Mouse (Mus musculus): ENCODE measurements around the gene Dhx34. TPM values are rescaled to one million over a fixed set of nuclear protein-coding genes. Genes with fewer than 3 reads are reported as not detected.
A peak's percentile ranks its signal among the peaks of the same experiment; 100 is the strongest.

Gene Dhx34
- polyA plus RNA-seq, 1 experiment from 2014 or later, result 11.6 TPM

DNA sequence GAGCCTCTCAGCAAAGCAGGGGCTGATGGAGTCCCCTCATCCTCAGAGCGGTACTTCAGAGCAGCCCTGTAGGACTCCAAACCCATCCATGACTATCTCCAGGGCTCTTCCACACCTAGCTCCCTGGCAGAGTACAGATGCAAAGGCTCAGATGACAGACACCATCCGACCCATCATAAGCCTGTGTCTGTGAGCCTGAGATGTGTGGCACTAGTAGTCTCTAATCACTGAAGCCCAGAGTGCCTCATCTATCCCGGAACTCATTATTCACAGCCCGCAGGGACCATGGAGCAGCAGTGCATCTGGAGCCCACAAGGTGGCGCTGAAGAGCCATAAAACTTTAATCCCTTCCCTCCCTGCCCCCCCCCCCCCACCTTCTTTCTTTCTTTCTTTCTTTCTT, 29.5 kb downstream of the Dhx34 start:
- H3K27me3 ChIP-seq (ENCODE audit: control insufficient read depth, insufficient read depth, low read length), result no peaks in the 10 kb centered on the region
- DNase-seq, result peak; percentile 91
- H3K9ac ChIP-seq (replicated peaks; ENCODE audit: low read length), result no peak overlapping the region
- no peaks in the 10 kb centered on the region for H3K4me1 ChIP-seq (ENCODE audit: control insufficient read depth, insufficient read depth, low read length)
- H3K9me3 ChIP-seq (ENCODE audit: control insufficient read depth, low read length), result no peaks in the 10 kb centered on the region
- ATAC-seq (ENCODE audit: low FRiP score, low TSS enrichment), result no peak
- H3K4me3 ChIP-seq (replicated peaks; ENCODE audit: low read depth, low read length), result no peak overlapping the region
- H3K27ac ChIP-seq (replicated peaks; ENCODE audit: low read depth, low read length), result no peak overlapping the region
- H3K36me3 ChIP-seq (ENCODE audit: control insufficient read depth, insufficient read depth, low read length), result peaks cover 16% of the 10 kb centered on the region
- H3K4me2 ChIP-seq (ENCODE audit: low read length), result no peak overlapping the region
- WGBS, result 20% methylated on average over 5 of the region's 5 CpGs

DNA sequence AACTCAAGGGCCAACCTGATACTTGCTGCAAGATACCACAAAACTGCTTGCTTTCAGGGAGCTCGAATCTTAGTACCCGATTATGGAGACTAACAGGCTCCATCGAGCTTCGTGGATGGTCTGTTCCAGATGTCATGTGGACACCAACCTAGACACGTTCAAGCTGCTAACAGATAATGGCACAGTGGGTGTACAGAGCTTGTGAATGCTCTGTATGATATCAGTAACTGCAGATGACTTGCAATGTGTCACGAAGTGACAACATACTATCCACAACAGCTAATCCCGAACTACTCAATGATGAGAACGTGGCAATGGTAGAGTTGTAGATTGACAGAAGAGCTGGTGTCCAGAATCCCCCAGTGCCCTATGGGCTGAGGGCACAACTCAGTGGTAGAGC, 34.3 kb downstream of the Dhx34 start:
- peaks cover 34% of the 10 kb centered on the region for H3K36me3 ChIP-seq (ENCODE audit: control insufficient read depth, insufficient read depth, low read length)
- no peak overlapping the region for H3K4me2 ChIP-seq (ENCODE audit: low read length)
- no peak overlapping the region for H3K27ac ChIP-seq (replicated peaks; ENCODE audit: low read depth, low read length)
- H3K27me3 ChIP-seq (ENCODE audit: control insufficient read depth, insufficient read depth, low read length), result no peaks in the 10 kb centered on the region
- H3K4me1 ChIP-seq (ENCODE audit: control insufficient read depth, insufficient read depth, low read length), result no peaks in the 10 kb centered on the region
- DNase-seq, result no peak
- WGBS, result 82% methylated on average over 8 of the region's 8 CpGs
- H3K4me3 ChIP-seq (replicated peaks; ENCODE audit: low read depth, low read length), result no peak overlapping the region
- no peaks in the 10 kb centered on the region for H3K9me3 ChIP-seq (ENCODE audit: control insufficient read depth, low read length)
- H3K9ac ChIP-seq (replicated peaks; ENCODE audit: low read length), result no peak overlapping the region
- no peak for ATAC-seq (ENCODE audit: low FRiP score, low TSS enrichment)

DNA sequence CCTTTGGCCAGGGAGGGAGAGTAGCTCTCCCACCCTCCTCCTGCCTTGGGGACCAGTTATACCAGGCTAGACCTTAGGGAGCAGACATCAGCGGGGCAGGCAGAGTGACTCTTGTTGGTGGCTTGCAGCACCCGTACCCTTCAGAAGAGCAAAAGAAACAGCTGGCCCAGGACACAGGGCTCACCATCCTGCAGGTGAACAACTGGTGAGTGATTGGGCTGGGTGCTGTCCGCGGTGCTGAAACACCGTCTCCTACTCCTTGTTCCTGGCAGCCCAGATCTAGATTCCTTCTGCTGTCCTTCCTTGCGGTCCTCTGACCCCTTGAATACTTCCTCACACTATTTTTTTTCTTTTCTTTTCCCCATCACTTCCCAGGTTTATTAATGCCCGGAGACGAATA, 38.2 kb downstream of the Dhx34 start:
- Histone ChIP-seq H3K4me2 (ENCODE audit: low read length) (no peak overlapping the region), H3K9ac (replicated peaks; ENCODE audit: low read length) (no peak overlapping the region), H3K9me3 (ENCODE audit: control insufficient read depth, low read length) (no peaks in the 10 kb centered on the region), H3K4me3 (replicated peaks; ENCODE audit: low read depth, low read length) (no peak overlapping the region), H3K4me1 (ENCODE audit: control insufficient read depth, insufficient read depth, low read length) (no peaks in the 10 kb centered on the region), H3K36me3 (ENCODE audit: control insufficient read depth, insufficient read depth, low read length) (peaks cover 65% of the 10 kb centered on the region), H3K27me3 (ENCODE audit: control insufficient read depth, insufficient read depth, low read length) (no peaks in the 10 kb centered on the region), H3K27ac (replicated peaks; ENCODE audit: low read depth, low read length) (no peak overlapping the region)
- DNase-seq, result no peak
- ATAC-seq (ENCODE audit: low FRiP score, low TSS enrichment), result no peak
- 28% methylated on average over 8 of the region's 8 CpGs for WGBS

DNA sequence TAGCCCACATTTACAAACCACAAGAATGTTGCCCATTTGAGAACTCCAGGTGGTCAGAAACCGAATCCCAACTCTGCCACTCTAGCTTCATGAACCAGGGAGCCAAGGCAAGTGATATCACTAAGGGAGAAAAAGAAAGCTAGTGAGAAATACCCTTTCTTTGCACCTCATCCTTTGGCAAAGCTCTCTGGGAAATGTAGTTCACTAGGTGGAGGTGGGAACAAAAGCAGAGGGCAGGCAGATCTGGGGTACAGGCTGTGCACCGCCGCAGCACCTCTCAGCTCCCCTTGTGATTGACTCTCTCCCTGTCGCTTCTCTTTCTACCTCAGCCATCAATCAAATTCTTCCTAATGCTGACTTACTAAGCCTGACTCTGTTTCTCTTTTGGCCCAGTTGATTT, 43.7 kb downstream of the Dhx34 start:
- 78% methylated on average over 4 of the region's 4 CpGs for WGBS
- Histone ChIP-seq H3K9ac (replicated peaks; ENCODE audit: low read length) (no peak overlapping the region), H3K4me1 (ENCODE audit: control insufficient read depth, insufficient read depth, low read length) (peaks cover 23% of the 10 kb centered on the region), H3K27ac (replicated peaks; ENCODE audit: low read depth, low read length) (no peak overlapping the region), H3K36me3 (ENCODE audit: control insufficient read depth, insufficient read depth, low read length) (peaks cover 47% of the 10 kb centered on the region), H3K9me3 (ENCODE audit: control insufficient read depth, low read length) (no peaks in the 10 kb centered on the region), H3K4me3 (replicated peaks; ENCODE audit: low read depth, low read length) (no peak overlapping the region), H3K4me2 (ENCODE audit: low read length) (no peak overlapping the region), H3K27me3 (ENCODE audit: control insufficient read depth, insufficient read depth, low read length) (no peaks in the 10 kb centered on the region)
- no peak for ATAC-seq (ENCODE audit: low FRiP score, low TSS enrichment)
- no peak for DNase-seq

DNA sequence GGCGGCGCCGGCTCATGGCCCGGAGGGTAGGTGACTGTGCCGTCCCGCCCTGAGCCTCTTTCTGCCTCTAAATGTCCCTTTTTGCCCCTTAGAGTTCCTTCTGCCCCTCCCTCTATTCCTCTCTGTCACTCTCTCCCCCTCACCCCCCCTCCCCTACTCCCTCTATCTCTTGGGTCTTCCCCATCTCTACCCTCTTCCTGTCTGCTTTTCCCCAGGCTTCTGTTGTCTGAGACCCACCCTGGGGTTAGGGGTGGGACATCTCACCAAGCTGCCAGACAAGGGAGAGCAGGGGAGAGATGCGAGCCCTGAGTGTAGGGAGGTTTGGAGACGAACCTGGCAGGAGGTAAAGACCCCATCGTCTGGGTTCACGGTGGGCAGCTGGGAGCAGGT, 46.3 kb downstream of the Dhx34 start:
- peak overlapping the region; percentile 86 for H3K27ac ChIP-seq (replicated peaks; ENCODE audit: low read depth, low read length)
- peak; percentile 38 for DNase-seq
- H3K27me3 ChIP-seq (ENCODE audit: control insufficient read depth, insufficient read depth, low read length), result no peaks in the 10 kb centered on the region
- H3K4me1 ChIP-seq (ENCODE audit: control insufficient read depth, insufficient read depth, low read length), result peaks cover 32% of the 10 kb centered on the region
- peak overlapping the region; percentile 81 for H3K9ac ChIP-seq (replicated peaks; ENCODE audit: low read length)
- under 1% methylated on average over 10 of the region's 10 CpGs for WGBS
- ATAC-seq (ENCODE audit: low FRiP score, low TSS enrichment), result no peak; the same call in 1 of the 2 replicates
- peaks cover 33% of the 10 kb centered on the region for H3K36me3 ChIP-seq (ENCODE audit: control insufficient read depth, insufficient read depth, low read length)
- peak overlapping the region; percentile 74 for H3K4me2 ChIP-seq (ENCODE audit: low read length)
- H3K9me3 ChIP-seq (ENCODE audit: control insufficient read depth, low read length), result no peaks in the 10 kb centered on the region
- H3K4me3 ChIP-seq (replicated peaks; ENCODE audit: low read depth, low read length), result peak overlapping the region; percentile 78

DNA sequence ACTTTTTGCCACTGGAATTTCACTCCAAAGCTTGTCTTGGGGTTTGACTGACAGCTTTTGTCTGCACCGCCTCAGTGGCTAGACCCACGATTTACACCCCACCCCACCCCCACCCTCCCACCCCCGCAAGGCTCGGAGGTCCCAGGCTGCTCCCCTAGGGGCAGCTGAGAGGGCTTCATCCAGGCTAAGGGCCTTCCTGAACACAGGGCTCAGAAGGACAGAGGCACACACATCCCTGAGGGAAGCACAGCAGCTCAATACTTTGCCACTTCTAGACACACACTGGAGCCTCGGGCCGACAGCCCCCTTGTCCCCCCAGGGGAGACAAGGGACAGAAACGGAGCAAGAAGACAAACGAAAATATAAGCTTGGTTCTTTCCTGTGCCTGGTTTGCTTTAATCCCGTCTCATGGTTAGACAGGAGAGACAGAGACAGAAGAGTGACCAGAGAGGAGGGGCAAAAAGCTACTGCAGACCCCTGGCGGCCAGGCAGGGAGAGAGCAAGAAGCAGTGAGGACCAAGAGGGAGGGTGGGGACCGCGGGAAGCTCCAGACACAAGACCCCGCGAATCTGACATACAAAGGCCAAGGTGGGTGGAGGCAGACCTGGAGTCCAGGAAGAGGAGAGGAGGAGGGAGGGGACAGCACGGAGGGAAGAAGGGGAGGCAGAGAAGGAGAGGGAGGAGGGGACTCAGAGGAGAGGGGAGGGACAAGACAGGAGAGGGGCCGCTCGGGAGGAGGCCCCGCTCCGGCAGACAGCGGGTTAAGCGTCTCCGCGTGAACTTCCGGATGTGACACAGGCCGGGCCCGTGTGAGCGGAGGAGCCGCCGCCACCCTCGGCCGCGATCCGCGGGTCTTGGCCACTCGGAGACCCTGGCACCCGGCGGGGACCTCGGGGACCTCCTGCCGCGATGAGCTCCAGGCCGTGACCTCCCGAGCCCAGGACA, 47.0 kb downstream of the Dhx34 start, which contains the start of gene Meis3:
Gene Meis3 (plus strand): TSS at position 494 of the 945 bp plus-strand sequence.
- ATAC-seq (ENCODE audit: low FRiP score, low TSS enrichment), result peak; percentile 87
- Histone ChIP-seq H3K9me3 (ENCODE audit: control insufficient read depth, low read length) (no peaks in the 10 kb centered on the region), H3K4me1 (ENCODE audit: control insufficient read depth, insufficient read depth, low read length) (peaks cover 32% of the 10 kb centered on the region), H3K4me3 (replicated peaks; ENCODE audit: low read depth, low read length) (peak within 1 kb of the TSS; percentile 78), H3K27me3 (ENCODE audit: control insufficient read depth, insufficient read depth, low read length) (no peaks in the 10 kb centered on the region), H3K36me3 (ENCODE audit: control insufficient read depth, insufficient read depth, low read length) (peaks cover 26% of the 10 kb centered on the region), H3K4me2 (ENCODE audit: low read length) (peak within 1 kb of the TSS; percentile 74), H3K27ac (replicated peaks; ENCODE audit: low read depth, low read length) (peak within 1 kb of the TSS; percentile 86), H3K9ac (replicated peaks; ENCODE audit: low read length) (peak within 1 kb of the TSS; percentile 81)
- WGBS, result under 1% methylated on average over 38 of the region's 42 CpGs
- peak; percentile 90 for DNase-seq

DNA sequence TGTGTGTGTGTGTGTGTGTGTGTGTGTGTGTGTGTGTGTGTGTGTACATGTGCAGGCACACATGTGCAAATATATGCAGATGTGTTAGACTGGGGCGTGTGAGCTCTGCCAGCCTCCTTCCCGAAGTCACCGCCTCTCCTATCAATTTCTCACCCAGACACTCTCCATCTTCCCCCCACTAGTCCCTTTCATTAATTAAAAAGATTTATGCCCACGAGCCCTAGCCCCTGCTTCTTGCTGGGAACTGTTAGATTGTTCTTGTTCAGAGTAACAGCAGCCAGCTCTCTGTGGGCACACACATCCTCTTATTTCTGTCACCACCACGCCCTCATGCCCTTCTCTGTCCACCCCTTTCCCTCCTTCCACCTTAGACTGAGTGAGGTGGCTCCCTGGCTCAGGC, 48.7 kb downstream of the Dhx34 start:
- H3K4me3 ChIP-seq (replicated peaks; ENCODE audit: low read depth, low read length), result no peak overlapping the region
- WGBS, result 43% methylated on average over 5 of the region's 5 CpGs
- 0 out of 2 replicates have a peak, but pooled peaks cover 4% of the 10 kb centered on the region for H3K9me3 ChIP-seq (ENCODE audit: control insufficient read depth, low read length)
- ATAC-seq (ENCODE audit: low FRiP score, low TSS enrichment), result no peak
- no peak for DNase-seq
- no peaks in the 10 kb centered on the region for H3K27me3 ChIP-seq (ENCODE audit: control insufficient read depth, insufficient read depth, low read length)
- H3K27ac ChIP-seq (replicated peaks; ENCODE audit: low read depth, low read length), result peak overlapping the region; percentile 86; the same call in 1 of the 2 replicates
- H3K4me2 ChIP-seq (ENCODE audit: low read length), result peak overlapping the region; percentile 74; the same call in 1 of the 2 replicates
- H3K36me3 ChIP-seq (ENCODE audit: control insufficient read depth, insufficient read depth, low read length), result peaks cover 9% of the 10 kb centered on the region; the same call in 1 of the 2 replicates
- 0 out of 2 replicates have a peak overlapping the region, but pooled peaks have one; percentile 20 for H3K9ac ChIP-seq (replicated peaks; ENCODE audit: low read length)
- peaks cover 32% of the 10 kb centered on the region for H3K4me1 ChIP-seq (ENCODE audit: control insufficient read depth, insufficient read depth, low read length)

DNA sequence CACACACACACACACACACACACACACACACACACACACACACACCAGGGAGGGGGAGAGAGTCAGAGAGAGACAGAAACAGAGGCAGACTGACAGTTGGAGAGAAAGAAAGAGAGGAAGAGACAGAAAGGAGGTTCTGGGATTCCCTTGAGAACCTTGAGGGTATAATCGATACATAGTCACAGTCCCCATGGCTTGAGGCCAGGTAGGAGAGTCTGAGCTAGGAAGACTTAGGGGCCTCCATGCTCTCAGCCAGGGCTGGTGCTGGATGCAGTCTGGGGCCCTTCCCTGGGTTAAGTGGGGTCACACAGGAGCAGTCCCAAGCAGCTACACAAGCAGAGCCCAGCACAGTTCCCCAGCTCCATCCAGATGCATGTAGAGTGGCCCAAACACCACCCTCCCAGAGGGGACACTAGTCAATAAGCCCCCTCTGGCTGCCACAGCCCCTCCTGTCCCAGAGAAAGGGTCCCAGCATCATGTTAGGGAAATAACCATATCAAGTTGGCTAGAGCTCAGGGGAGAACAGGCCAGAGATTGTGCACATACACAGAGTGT, 49.2 kb downstream of the Dhx34 start:
- H3K36me3 ChIP-seq (ENCODE audit: control insufficient read depth, insufficient read depth, low read length), result peaks cover 4% of the 10 kb centered on the region; the same call in 1 of the 2 replicates
- DNase-seq, result no peak
- peaks cover 32% of the 10 kb centered on the region for H3K4me1 ChIP-seq (ENCODE audit: control insufficient read depth, insufficient read depth, low read length)
- no peak for ATAC-seq (ENCODE audit: low FRiP score, low TSS enrichment)
- H3K4me3 ChIP-seq (replicated peaks; ENCODE audit: low read depth, low read length), result no peak overlapping the region
- peak overlapping the region; percentile 26; the same call in 1 of the 2 replicates for H3K9ac ChIP-seq (replicated peaks; ENCODE audit: low read length)
- WGBS, result 17% methylated on average over 1 of the region's 1 CpGs
- H3K4me2 ChIP-seq (ENCODE audit: low read length), result no peak overlapping the region
- H3K9me3 ChIP-seq (ENCODE audit: control insufficient read depth, low read length), result 0 out of 2 replicates have a peak, but pooled peaks cover 8% of the 10 kb centered on the region
- peak overlapping the region; percentile 55; the same call in 1 of the 2 replicates for H3K27ac ChIP-seq (replicated peaks; ENCODE audit: low read depth, low read length)
- no peaks in the 10 kb centered on the region for H3K27me3 ChIP-seq (ENCODE audit: control insufficient read depth, insufficient read depth, low read length)

All from midbrain, embryonic 14.5 days (tissue).